Mouse (Mus musculus): ENCODE results near the gene Mecom.

GRCm38 (mm10) chr3:30120790-30121512 lies 426.9 kb downstream of the Mecom start:
- TF ChIP-seq GATA1 (IDR thresholded peaks at IDR 0.05; ENCODE audit: borderline replicate concordance, low read length) (no peak), FLI1 (IDR thresholded peaks at IDR 0.05; ENCODE audit: low read length) (no peak)
